Mouse (Mus musculus) lung, postnatal 14 days (tissue): ENCODE measurements at regions not wholly inside any gene's neighbourhood (a gene's known extent, or its start where the extent isn't known, plus 50 kb on each side); places are given as distances from the start of the nearest gene placed in this dataset.

Experiments used
- DNase-seq: peaks from one replicate; pipeline ENCODE4 v3.0.0; 2021

- no peak for DNase-seq
These were observed 52.6 kb upstream of the Unc13c start for GRCm38 (mm10) chr9:74021339-74021738.

GRCm38 (mm10) chr9:74023922-74024321 lies 55.2 kb upstream of the Unc13c start:
- no peak for DNase-seq

GRCm38 (mm10) chr9:74026131-74026530 lies 57.4 kb upstream of the Unc13c start:
- no peak for DNase-seq

- peak; percentile 7 for DNase-seq
These were observed 59.7 kb upstream of the Unc13c start for GRCm38 (mm10) chr9:74028438-74028837.

DNA sequence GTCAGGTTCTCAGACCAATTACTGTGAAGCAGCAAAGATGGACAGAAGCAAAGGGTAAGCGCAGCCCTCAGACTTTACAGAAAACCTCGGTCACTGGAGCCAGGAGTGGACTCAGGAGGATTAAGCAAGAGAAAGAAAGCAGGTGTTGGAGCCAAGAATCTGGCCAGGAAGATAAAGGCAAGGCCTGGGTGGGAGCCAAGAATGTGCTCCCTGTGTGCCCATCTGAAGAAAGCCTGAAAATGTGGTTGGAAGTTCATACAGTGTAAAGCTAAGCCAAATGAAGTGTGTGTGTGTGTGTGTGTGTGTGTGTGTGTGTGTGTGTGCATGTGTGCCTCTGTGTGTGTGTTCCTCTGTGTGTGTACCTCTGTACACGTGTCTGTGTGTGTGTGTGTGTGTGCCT lies 64.2 kb upstream of the Wdr72 start:
- peak; percentile 23 for DNase-seq

DNA sequence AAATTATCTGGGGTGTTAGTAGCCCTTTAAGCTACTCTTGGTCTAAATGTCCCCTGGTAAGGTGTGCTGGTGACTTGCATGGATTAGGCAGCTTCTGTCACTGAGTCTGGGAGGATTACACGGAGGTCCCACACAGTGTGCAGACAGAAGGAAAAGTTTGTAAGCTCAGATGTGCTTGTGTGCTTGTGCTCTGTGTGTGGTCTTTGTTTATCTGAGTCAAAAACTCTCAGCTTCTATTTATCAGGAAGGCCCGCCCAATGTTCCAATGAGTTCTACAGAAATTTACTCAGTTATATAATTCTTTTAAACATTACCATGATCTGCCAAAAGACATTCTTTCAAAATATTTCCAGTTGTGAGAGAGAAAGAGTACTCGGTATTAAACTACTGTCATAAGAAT lies 60.4 kb upstream of the Wdr72 start:
- no peak for DNase-seq

GRCm38 (mm10) chr9:74056709-74057108 lies 53.4 kb upstream of the Wdr72 start:
- DNase-seq: no peak

- DNase-seq: no peak
These were observed 52.6 kb upstream of the Wdr72 start for GRCm38 (mm10) chr9:74057476-74058076.

DNA sequence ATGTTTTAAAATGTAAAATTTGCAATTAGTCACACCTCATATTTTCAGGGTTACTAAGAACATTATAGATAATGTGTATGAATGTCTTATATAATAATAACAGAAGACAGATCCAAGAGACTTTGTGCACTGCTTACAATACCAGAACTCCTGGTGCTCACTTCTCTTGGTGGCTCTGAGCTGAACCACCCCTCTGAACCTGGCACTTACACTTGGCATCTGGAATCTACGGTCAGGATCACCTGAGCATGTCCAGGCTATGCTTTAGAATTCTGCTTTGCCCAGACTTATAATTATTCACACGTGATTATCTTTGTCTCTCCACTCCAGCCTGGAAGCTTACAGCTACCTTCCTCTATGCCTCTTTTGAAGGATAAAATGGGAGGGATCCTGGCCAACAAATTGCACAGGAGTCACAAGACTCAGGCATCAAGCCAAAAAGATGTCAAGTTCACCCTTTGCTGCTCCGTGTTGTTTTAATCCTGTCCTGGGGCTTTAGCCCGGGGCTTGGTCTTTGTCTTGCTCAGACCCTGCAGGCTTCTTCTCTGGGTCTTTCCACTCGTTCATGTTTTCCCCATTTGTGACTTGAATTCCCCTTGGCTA lies 51.8 kb upstream of the Wdr72 start:
- DNase-seq: no peak
